Mouse (Mus musculus): Measurements from ENCODE around the gene Srgap1.

DNA sequence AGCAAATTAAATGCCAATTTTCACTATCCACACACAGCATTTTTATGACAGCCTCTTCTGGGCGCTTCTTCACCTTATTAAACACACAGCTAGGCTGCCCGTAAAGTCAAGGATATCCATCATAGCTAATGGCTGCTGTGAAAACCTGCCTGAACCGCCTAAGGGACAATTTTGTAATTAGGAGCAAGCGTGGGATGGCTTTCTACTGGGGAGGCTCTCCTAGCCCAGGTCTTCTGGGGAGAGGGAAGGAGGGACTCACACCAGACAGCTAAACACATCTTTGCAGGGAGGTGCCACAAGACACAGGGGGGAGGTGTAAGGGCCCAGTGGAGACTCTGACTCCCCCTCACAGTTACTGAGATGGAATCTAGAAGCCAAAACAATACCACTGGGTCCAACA, 91.4 kb downstream of the Srgap1 start:
- TF ChIP-seq GATA1 (IDR thresholded peaks at IDR 0.05; ENCODE audit: borderline replicate concordance, low read length) (no peak), FLI1 (IDR thresholded peaks at IDR 0.05; ENCODE audit: low read length) (no peak)
